Mouse (Mus musculus): ENCODE results near the gene Tpra1. TPM values are rescaled to one million over a fixed set of nuclear protein-coding genes. Genes with fewer than 3 reads are reported as not detected.

Gene Tpra1
- polyA plus RNA-seq, 1 experiment from 2014 or later: 75.6 TPM

DNA sequence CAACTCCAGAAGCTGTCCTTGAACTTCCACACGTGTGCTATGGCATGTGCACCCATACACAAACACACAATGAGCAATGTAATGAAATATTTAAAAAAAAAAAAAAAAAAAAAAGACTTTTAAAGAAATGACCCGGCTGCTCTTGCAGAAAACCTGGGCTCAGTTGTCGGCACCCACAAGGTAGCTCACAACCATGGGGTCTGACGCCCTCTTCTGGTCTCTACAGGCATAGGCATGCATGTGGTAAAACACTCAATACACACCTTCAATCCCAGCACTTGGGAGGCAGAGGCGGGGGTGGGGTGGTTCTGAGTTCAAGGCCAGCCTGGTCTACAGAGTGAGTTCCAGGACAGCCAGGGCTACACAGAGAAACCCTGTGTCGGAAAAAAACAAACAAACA lies 6.1 kb upstream of the Tpra1 start:
- H3K27me3 ChIP-seq: no peaks in the 10 kb centered on the region
- peaks cover 25% of the 10 kb centered on the region for H3K4me1 ChIP-seq (replicated peaks)
- no peak overlapping the region for H3K9ac ChIP-seq
- H3K4me2 ChIP-seq: no peak overlapping the region
- no peak for ATAC-seq (ENCODE audit: low read depth)
- no peak overlapping the region for H3K4me3 ChIP-seq
- H3K9me3 ChIP-seq: no peaks in the 10 kb centered on the region
- no peak overlapping the region for H3K27ac ChIP-seq (replicated peaks)
- WGBS: 89% methylated on average over 6 of the region's 6 CpGs
- H3K36me3 ChIP-seq: peaks cover 27% of the 10 kb centered on the region

DNA sequence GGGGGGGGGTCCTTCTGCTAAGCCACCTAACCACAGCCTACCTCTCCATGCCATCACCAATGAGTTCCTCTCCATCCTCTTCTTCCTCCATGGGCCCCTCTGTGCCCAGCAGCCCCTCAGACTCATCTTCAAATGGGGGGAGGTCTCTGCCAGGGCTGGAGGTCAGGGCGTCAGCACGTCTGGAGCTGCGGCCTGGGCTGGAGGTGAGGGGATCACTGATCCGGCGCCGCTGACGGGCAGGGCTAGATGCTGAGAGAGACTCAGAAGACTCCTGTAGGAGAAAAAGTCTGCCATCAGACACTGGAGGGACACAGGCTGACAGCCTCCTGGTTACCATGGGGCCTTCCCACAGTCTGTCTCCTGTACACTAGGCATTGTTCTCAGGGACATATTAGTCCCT lies 4.8 kb upstream of the Tpra1 start:
- H3K4me3 ChIP-seq: peak overlapping the region; percentile 17
- peaks cover 34% of the 10 kb centered on the region for H3K4me1 ChIP-seq (replicated peaks)
- H3K4me2 ChIP-seq: peak overlapping the region; percentile 65
- peaks cover 16% of the 10 kb centered on the region for H3K36me3 ChIP-seq
- no peak for ATAC-seq (ENCODE audit: low read depth)
- WGBS: 77% methylated on average over 7 of the region's 7 CpGs
- H3K9ac ChIP-seq: peak overlapping the region; percentile 57
- no peaks in the 10 kb centered on the region for H3K9me3 ChIP-seq
- H3K27ac ChIP-seq (replicated peaks): no peak overlapping the region
- no peaks in the 10 kb centered on the region for H3K27me3 ChIP-seq

DNA sequence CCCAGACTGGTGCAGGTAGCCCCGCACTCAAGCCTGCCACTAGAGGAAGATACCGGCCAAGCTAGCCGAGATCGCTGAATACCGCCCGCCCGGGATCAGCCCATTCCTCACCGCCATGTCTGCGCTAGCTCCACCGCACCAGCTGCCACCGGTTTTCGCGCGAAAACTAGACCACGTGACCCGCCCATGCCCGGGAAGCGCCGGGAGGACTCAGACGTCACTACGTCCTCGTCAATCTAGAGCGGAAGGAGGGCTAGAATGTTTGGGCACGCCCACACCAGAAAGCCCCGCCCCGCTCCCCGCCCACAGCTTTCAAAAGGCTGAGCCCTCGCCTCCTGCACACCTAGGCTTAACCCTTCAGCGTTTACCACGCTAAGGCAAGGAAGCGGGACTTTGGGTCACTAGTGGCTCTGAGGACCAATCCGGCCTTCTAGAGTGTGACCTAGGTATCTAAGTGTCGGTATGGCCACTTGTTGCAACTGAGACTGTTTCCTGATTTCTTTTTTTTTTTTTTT lies 3.5 kb upstream of the Tpra1 start, which contains the start of gene Mcm2:
Gene Mcm2 (minus strand): TSS at position 247 of the 515 bp plus-strand sequence.
- WGBS: under 1% methylated on average over 33 of the region's 33 CpGs
- no peaks in the 10 kb centered on the region for H3K27me3 ChIP-seq

DNA sequence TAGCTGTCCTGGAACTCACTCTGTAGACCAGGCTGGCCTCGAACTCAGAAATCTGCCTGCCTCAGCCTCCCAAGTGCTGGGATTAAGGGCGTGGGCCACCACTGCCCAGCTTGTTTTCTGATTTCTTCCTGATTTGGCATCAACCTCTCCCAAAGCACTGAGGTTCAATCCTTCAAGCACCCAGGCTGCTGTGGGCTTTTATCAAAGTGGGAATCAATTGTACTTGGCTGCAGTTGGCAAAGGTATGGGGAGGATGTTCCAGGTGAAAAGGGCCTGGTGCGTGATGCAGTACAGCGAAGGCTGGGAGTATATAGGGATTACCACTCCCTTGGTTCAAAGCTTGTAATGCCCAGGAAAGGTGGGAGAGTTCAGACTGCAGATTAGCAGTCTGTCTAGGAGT lies 3.0 kb upstream of the Tpra1 start:
- Histone ChIP-seq H3K9ac (0 out of 2 replicates have a peak overlapping the region, but pooled peaks have one; percentile 50), H3K36me3 (peaks cover 7% of the 10 kb centered on the region; the same call in 1 of the 2 replicates), H3K4me1 (replicated peaks) (peaks cover 49% of the 10 kb centered on the region), H3K27me3 (no peaks in the 10 kb centered on the region), H3K4me3 (peak overlapping the region; percentile 49; the same call in 1 of the 2 replicates), H3K4me2 (peak overlapping the region; percentile 65), H3K9me3 (no peaks in the 10 kb centered on the region), H3K27ac (replicated peaks) (no peak overlapping the region)
- ATAC-seq (ENCODE audit: low read depth): no peak
- WGBS: 66% methylated on average over 4 of the region's 4 CpGs

More for the DNA sequence above, 3.5 kb upstream of the Tpra1 start, which contains the start of gene Mcm2:
- peak within 1 kb of the TSS; percentile 49 for H3K4me3 ChIP-seq
- H3K36me3 ChIP-seq: peaks cover 7% of the 10 kb centered on the region; the same call in 1 of the 2 replicates
- peaks cover 44% of the 10 kb centered on the region for H3K4me1 ChIP-seq (replicated peaks)
- peak; percentile 64 for ATAC-seq (ENCODE audit: low read depth)
- H3K27ac ChIP-seq (replicated peaks): peak within 1 kb of the TSS; percentile 53
- no peaks in the 10 kb centered on the region for H3K9me3 ChIP-seq
- peak within 1 kb of the TSS; percentile 65 for H3K4me2 ChIP-seq
- peak within 1 kb of the TSS; percentile 70 for H3K9ac ChIP-seq

DNA sequence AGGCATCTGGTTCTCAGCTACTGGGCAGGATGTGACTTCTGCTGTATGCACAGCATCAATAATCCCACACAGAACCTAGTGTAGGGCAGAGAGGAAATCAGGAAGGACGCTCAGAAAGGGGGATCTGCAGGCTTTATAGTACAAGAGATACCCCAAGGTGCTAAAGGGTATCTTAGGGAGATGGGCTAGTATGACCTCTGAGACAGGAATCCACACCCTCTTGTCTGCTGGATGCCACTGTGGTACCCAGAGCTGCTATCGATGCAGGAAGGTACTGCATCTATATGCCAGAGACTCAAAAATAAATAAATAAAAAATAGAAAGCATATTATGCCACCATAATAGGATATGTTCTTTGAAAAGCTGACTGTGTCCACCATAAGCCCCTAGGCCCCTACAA lies 2.4 kb upstream of the Tpra1 start:
- Histone ChIP-seq H3K27ac (replicated peaks) (no peak overlapping the region), H3K9ac (no peak overlapping the region), H3K4me3 (no peak overlapping the region), H3K9me3 (no peaks in the 10 kb centered on the region), H3K36me3 (peaks cover 3% of the 10 kb centered on the region; the same call in 1 of the 2 replicates), H3K27me3 (no peaks in the 10 kb centered on the region), H3K4me2 (no peak overlapping the region), H3K4me1 (replicated peaks) (peaks cover 53% of the 10 kb centered on the region)
- no peak for ATAC-seq (ENCODE audit: low read depth)
- 96% methylated on average over 2 of the region's 2 CpGs for WGBS

- Histone ChIP-seq H3K4me3 (peak overlapping the region; percentile 76), H3K4me1 (replicated peaks) (peaks cover 54% of the 10 kb centered on the region), H3K27me3 (no peaks in the 10 kb centered on the region), H3K9me3 (no peaks in the 10 kb centered on the region), H3K4me2 (peak overlapping the region; percentile 99), H3K9ac (peak overlapping the region; percentile 88), H3K27ac (replicated peaks) (peak overlapping the region; percentile 89), H3K36me3 (no peaks in the 10 kb centered on the region)
- WGBS: 8% methylated on average over 5 of the region's 5 CpGs
- peak; percentile 1; the same call in 1 of the 2 replicates for ATAC-seq (ENCODE audit: low read depth)
These were observed 580 bp upstream of the Tpra1 start for GRCm38 (mm10) chr6:88901471-88901870.

- no peaks in the 10 kb centered on the region for H3K9me3 ChIP-seq
- peaks cover 44% of the 10 kb centered on the region for H3K4me1 ChIP-seq (replicated peaks)
- H3K27me3 ChIP-seq: no peaks in the 10 kb centered on the region
- peak overlapping the region; percentile 76 for H3K4me3 ChIP-seq
- H3K9ac ChIP-seq: peak overlapping the region; percentile 88
- H3K4me2 ChIP-seq: peak overlapping the region; percentile 99
- no peak overlapping the region for H3K27ac ChIP-seq (replicated peaks)
- no peaks in the 10 kb centered on the region for H3K36me3 ChIP-seq
- WGBS: 80% methylated on average over 5 of the region's 5 CpGs
- no peak for ATAC-seq (ENCODE audit: low read depth)
These were observed 1.7 kb downstream of the Tpra1 start for GRCm38 (mm10) chr6:88903708-88904107.

DNA sequence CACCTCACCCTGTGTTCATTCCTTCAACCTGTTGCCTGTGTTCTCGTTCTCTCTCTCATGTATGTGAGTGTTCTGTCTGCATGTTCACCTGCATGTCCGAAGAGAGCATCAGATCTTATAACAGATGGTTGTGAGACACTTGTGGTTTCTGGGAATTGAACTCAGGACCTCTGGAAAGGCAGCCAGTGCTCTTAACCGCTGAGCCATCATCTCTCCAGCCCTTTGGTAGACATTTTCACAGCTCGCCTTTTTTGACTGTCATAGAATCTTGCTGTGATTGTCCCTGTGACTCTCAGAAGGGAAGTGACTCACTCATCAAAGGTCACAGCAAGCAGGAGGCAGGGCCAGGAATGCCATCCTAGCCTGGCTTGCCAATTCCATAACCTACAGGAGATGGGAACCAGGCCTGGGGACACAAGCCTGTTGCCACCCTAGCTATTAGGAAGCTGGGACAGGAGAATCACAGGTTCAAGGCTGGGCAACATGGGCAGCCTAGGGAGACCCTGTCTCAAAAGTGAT lies 2.5 kb downstream of the Tpra1 start:
- ATAC-seq (ENCODE audit: low read depth): no peak
- WGBS: 92% methylated on average over 4 of the region's 4 CpGs
- Histone ChIP-seq H3K36me3 (peaks cover 4% of the 10 kb centered on the region; the same call in 1 of the 2 replicates), H3K27me3 (no peaks in the 10 kb centered on the region), H3K4me2 (no peak overlapping the region), H3K9ac (no peak overlapping the region), H3K9me3 (no peaks in the 10 kb centered on the region), H3K27ac (replicated peaks) (no peak overlapping the region), H3K4me3 (no peak overlapping the region), H3K4me1 (replicated peaks) (peaks cover 38% of the 10 kb centered on the region)

DNA sequence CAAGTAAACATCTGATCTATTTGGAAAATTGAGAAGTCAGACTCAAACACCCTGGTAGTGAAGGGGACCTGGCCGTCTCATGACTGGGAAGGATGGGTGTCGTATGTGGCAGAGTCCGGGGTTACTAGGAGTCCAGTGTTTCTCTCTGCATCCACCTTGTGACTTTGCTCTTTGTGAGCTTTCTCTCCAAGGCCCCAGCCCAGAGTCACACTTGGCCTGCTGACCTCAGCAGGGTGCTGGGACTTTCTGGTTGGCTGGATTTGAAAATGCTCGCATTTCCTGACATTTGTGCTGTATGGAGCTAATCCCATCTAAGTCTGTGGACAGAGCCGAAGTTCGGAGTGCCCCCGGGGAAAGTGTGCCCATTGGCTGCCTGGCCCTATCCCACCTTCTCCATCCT lies 3.0 kb downstream of the Tpra1 start:
- Histone ChIP-seq H3K4me2 (no peak overlapping the region), H3K4me1 (replicated peaks) (peaks cover 38% of the 10 kb centered on the region), H3K9ac (no peak overlapping the region), H3K27ac (replicated peaks) (no peak overlapping the region), H3K36me3 (peaks cover 9% of the 10 kb centered on the region), H3K27me3 (no peaks in the 10 kb centered on the region), H3K9me3 (no peaks in the 10 kb centered on the region), H3K4me3 (no peak overlapping the region)
- 91% methylated on average over 7 of the region's 7 CpGs for WGBS
- no peak for ATAC-seq (ENCODE audit: low read depth)

DNA sequence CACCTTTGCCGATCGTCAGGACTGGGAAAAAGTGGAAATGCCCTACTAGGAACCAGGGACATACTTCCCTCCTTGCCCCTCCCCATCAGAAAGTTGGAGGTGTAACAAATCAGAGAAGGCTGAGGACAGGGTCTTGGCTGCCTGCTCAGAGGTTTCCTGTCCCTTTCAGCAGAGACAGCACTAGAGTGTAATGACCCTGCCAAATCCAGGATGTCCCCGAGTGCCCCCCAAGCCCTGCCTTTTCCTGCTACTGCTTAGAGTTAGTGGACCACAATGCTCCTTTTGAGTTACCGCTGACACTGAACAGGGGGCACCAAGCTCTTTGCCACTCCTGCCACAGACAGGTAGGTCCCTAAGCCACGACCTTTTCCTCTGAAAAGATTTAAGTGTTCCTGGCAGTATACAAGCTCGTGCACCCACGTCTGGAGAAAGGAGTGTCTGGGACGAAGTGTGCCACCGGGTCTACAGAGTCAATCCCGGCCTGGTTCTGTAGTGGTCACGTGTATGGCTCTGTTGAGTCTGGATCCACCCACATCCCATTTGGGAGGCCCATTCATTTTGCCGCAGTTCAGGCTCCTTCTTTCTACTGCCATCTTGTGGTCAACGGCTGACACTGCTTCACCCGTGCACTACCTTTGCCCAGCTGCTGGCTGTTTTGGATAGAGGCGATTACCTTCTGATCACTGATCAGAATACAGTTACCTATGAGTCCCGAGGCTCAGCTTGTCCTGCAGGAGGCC lies 4.5 kb downstream of the Tpra1 start:
- peak; percentile 10; the same call in 1 of the 2 replicates for ATAC-seq (ENCODE audit: low read depth)
- no peak overlapping the region for H3K9ac ChIP-seq
- H3K4me3 ChIP-seq: no peak overlapping the region
- H3K9me3 ChIP-seq: no peaks in the 10 kb centered on the region
- H3K4me2 ChIP-seq: peak overlapping the region; percentile 33
- WGBS: 19% methylated on average over 16 of the region's 16 CpGs
- H3K4me1 ChIP-seq (replicated peaks): peaks cover 30% of the 10 kb centered on the region
- H3K27me3 ChIP-seq: no peaks in the 10 kb centered on the region
- peaks cover 24% of the 10 kb centered on the region for H3K36me3 ChIP-seq
- no peak overlapping the region for H3K27ac ChIP-seq (replicated peaks)

GRCm38 (mm10) chr6:88909151-88909550 lies 7.1 kb downstream of the Tpra1 start:
- no peak overlapping the region for H3K4me2 ChIP-seq
- no peaks in the 10 kb centered on the region for H3K9me3 ChIP-seq
- peaks cover 34% of the 10 kb centered on the region for H3K36me3 ChIP-seq
- H3K4me1 ChIP-seq (replicated peaks): peaks cover 12% of the 10 kb centered on the region
- no peak for ATAC-seq (ENCODE audit: low read depth)
- H3K9ac ChIP-seq: no peak overlapping the region
- 90% methylated on average over 6 of the region's 6 CpGs for WGBS
- no peaks in the 10 kb centered on the region for H3K27me3 ChIP-seq
- no peak overlapping the region for H3K4me3 ChIP-seq
- H3K27ac ChIP-seq (replicated peaks): no peak overlapping the region

DNA sequence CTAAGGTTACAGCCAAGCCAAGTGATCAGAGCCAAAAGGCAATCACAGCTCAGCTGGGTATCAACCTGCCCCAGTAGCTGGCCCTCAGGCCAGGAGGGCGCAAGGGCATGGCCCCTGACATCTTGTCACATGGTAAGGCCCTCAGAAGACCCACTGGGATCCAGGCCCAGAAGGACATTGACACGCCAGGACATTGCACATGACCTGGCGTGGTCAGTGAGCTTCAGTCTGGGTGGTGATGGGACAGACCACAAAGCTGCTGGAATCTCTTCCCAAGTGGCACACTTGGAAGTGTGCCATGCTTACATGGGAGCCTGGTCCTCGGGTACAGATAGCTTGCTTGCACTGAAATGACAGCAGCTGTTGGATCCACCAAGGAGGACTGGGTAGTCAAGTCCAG lies 11.0 kb downstream of the Tpra1 start:
- Histone ChIP-seq H3K9me3 (no peaks in the 10 kb centered on the region), H3K4me2 (no peak overlapping the region), H3K27ac (replicated peaks) (no peak overlapping the region), H3K36me3 (peaks cover 34% of the 10 kb centered on the region), H3K27me3 (no peaks in the 10 kb centered on the region), H3K4me3 (no peak overlapping the region), H3K9ac (no peak overlapping the region), H3K4me1 (replicated peaks) (no peaks in the 10 kb centered on the region)
- WGBS: 84% methylated on average over 4 of the region's 4 CpGs
- no peak for ATAC-seq (ENCODE audit: low read depth)
